Mouse (Mus musculus): ENCODE results near the gene Hist2h2aa2. TPM values are rescaled to one million over a fixed set of nuclear protein-coding genes. Genes with fewer than 3 reads are reported as not detected.
"Not testable (repeated sequence)": the region's sequence is repeated elsewhere in the genome, so short reads cannot be mapped to it uniquely, and the experiment has no call there.

The Hist2h2aa2 gene
- total RNA-seq (2015) (54.6 and 61.5 TPM in 2 replicates), total RNA-seq (2017) (0.67 and 1,948 TPM in 2 replicates)

DNA sequence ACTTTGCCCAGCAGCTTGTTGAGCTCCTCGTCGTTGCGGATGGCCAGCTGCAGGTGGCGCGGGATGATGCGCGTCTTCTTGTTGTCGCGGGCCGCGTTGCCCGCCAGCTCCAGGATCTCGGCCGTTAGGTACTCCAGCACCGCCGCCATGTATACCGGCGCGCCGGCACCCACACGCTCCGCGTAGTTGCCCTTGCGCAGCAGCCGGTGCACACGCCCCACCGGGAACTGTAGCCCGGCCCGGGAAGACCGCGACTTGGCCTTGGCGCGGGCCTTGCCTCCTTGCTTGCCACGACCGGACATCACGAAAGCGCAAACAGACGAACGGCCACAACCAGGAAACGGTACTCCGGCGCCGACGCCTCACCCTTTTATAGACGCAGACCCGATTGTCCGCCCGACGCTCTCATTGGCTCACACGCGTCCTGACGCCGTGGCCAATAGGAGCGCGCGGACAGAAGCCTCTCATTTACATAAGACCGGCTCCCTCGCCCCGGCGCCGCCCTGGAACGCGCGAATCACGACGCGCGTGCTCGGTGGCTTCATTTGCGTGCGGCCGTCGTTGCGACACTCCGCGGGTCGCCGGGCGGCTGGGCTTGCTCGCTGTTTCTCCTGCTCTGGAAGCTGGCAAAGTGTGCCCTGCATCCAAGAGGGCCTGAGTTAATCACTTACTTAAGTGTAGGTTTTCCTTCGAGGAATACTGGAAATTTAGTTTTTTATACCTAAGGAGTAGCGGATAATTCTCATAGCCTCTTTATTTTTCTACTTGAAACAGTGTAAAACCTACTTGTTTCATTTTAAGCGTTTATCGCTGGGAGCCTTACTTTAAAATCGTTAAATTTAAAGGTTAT lies at the start of gene Hist2h2aa2:
Gene Hist2h2aa2 (minus strand): TSS at position 328 of the 850 bp plus-strand sequence.
- peak; percentile 56 for ATAC-seq (replicated peaks; ENCODE audit: poor library complexity)

GRCm38 (mm10) chr3:96289201-96289600 lies 49.1 kb upstream of the Hist2h2aa2 start:
- ATAC-seq (replicated peaks; ENCODE audit: poor library complexity), result no peak

GRCm38 (mm10) chr3:96287334-96287733 lies 47.3 kb upstream of the Hist2h2aa2 start:
- ATAC-seq (replicated peaks; ENCODE audit: poor library complexity), result not testable (repeated sequence)

DNA sequence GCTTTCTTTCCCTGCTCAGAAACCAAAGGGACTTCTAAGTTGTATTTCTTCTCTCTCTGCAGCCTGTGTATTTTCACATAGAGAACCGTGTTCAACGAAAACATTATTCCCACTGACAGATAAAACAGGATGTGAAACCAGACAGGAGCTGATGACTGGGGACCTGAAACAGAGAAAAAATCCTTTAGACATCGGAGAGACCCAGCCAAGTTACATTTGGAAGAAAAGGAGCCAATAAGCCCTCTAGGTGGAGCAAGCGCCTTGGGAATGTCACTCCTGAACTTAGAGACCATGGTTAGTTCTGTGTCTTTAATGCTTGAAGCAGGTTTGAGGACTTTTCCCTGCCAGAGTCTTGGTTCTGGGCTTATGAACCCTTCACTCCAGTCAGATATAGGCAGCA lies 44.4 kb upstream of the Hist2h2aa2 start:
- peak; percentile 54 for ATAC-seq (replicated peaks; ENCODE audit: poor library complexity)

GRCm38 (mm10) chr3:96280660-96281059 lies 40.6 kb upstream of the Hist2h2aa2 start:
- ATAC-seq (replicated peaks; ENCODE audit: poor library complexity), result no peak

GRCm38 (mm10) chr3:96277800-96278624 lies 37.9 kb upstream of the Hist2h2aa2 start:
- ATAC-seq (replicated peaks; ENCODE audit: poor library complexity), result peak; percentile 94

DNA sequence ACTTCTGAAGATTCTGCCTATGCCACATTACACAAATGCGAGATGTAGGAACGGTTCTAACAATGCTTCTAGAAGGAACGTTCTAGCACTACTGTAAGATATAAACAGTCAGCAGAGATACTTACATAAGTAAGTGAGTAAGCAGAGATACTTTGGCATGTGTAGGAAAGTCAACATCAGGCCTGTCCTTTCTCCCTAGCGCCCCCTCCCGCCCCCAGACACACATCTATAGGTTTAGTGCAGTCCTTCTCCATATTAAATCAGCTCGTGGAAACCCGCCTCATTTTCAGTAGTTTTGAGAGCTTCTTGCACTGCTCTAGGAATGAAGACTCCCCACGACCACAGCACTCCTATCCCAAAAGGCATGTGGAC lies 37.3 kb upstream of the Hist2h2aa2 start:
- peak; percentile 62 for ATAC-seq (replicated peaks; ENCODE audit: poor library complexity)

DNA sequence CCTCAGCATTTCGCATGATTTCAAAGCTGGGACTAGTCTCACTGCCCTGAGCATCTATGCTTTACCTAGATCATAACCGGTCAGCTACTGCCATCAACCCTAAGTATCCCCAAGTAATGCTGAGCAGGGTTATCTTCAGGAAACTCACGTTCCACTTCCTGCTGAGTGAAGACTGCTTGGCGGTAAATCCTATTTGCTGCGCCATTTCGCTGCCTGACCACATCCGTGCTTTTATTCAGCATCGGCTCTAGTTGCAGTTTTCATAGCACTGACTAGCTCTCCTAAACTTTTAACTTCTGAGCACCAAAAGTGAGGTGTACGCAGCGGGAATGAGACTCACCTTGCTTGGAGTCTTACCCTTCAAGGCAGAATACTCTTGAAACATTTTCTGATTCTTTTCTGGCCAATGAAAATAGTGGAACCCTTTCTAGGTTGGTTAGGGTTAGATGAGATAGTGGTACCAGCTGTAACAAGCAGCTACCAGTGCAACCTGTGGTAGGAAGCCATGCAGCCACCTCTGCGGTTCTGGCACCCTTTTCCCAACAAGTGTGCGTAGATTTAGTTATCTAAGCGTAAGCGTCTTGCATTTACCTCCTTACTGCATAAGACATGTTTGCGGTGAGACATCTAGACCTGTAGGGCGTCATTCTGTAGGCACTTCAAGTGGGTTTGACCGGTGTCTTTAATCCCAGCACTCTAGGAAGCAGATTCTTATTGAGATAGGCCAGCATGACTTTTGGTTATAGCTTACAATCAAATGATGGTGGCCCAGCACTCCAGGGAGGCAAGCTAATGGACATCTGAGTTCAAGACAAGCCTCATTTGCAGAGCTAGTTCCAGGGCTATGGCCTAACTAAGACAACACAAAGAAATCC lies 33.8 kb upstream of the Hist2h2aa2 start:
- ATAC-seq (replicated peaks; ENCODE audit: poor library complexity), result no peak

DNA sequence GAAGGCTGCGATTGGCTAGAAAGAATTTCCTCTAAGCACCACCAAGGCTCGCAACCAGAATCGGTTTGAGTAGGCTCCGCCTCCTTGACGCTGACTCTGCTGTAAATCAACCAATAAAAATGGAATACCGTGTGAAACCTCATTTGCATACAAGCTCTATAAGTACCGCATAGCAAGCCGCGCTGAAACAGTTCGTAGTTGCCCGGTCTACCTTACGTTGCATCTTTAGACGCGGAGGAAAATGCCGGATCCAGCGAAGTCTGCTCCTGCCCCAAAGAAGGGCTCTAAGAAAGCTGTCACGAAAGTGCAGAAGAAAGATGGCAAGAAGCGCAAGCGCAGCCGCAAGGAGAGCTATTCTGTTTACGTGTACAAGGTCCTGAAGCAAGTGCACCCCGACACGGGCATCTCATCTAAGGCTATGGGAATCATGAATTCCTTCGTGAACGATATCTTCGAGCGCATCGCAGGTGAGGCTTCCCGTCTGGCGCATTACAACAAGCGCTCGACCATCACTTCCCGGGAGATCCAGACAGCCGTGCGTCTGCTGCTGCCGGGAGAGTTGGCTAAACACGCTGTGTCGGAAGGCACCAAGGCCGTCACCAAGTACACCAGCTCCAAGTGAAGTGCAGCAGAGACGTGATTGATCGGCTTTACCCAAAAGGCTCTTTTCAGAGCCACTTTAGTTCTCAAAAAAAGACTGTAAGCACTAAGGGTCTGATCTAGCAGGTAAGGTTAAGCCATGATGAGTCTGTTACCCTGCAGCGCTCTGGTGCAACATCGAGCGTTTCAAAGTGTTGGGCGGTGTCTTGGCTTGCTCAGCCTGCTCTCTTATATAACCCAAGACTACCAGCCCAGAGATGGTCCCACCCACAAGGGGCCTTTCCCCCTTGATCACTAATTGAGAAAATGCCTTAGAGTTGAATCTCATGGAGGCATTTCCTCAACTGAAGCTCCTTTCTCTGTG lies 29.7 kb upstream of the Hist2h2aa2 start, which contains the start of gene Hist2h2bb:
Gene Hist2h2bb (plus strand): TSS at position 242 of the 964 bp plus-strand sequence.
- ATAC-seq (replicated peaks; ENCODE audit: poor library complexity), result peak; percentile 81

- peak; percentile 26 for ATAC-seq (replicated peaks; ENCODE audit: poor library complexity)
Measured at GRCm38 (mm10) chr3:96268776-96269378, 28.8 kb upstream of the Hist2h2aa2 start.

GRCm38 (mm10) chr3:96268051-96268775 lies 28.1 kb upstream of the Hist2h2aa2 start, which contains the start of gene Hist2h3b:
Gene Hist2h3b (plus strand): TSS chr3:96268654.
- ATAC-seq (replicated peaks; ENCODE audit: poor library complexity), result peak; percentile 40

DNA sequence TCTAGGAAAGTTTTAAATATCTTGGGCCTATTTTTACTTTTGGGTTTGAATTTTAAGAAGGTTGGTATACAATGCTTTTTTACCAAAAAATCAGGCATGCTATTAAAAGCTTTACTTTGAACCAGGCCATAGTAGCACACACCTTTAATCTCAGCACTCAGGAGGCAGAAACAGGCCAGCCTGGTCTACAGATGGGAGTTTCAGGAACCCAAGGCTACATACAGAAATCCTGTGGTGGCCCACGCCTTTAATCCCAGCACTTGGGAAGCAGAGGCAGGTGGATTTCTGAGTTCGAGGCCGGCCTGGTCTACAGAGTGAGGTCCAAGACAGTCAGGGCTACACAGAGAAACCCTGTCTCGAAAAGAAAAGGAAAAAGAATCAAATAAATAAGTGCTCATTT lies 27.5 kb upstream of the Hist2h2aa2 start:
- no peak for ATAC-seq (replicated peaks; ENCODE audit: poor library complexity)

GRCm38 (mm10) chr3:96266132-96266710 lies 26.1 kb upstream of the Hist2h2aa2 start:
- no peak for ATAC-seq (replicated peaks; ENCODE audit: poor library complexity)

DNA sequence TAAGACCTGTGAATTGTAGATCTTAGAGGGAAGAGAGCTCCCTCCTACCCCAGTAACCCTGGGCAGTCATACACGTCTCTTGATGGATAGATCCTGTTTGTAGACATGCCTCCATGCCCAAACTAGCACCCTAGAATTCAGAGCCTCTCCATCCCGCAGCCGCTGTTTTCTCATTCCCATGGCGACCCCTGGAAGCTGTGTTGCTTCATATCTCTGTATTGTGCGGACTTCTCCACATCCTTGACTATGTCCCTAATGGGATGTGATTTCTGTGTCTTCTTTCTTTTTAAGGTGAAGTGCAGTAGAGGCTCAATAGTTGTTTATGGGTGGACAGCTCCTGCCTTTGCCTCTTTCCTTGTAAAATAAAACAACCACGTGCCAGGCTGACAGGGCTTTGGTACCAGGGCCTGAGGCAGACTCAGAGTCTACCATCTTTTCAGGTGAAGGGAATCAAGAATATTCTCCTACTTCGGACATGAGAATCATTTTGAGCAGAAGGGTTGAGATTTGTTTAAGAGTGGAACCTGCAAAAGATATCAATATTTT lies 24.4 kb upstream of the Hist2h2aa2 start:
- no peak for ATAC-seq (replicated peaks; ENCODE audit: poor library complexity)

DNA sequence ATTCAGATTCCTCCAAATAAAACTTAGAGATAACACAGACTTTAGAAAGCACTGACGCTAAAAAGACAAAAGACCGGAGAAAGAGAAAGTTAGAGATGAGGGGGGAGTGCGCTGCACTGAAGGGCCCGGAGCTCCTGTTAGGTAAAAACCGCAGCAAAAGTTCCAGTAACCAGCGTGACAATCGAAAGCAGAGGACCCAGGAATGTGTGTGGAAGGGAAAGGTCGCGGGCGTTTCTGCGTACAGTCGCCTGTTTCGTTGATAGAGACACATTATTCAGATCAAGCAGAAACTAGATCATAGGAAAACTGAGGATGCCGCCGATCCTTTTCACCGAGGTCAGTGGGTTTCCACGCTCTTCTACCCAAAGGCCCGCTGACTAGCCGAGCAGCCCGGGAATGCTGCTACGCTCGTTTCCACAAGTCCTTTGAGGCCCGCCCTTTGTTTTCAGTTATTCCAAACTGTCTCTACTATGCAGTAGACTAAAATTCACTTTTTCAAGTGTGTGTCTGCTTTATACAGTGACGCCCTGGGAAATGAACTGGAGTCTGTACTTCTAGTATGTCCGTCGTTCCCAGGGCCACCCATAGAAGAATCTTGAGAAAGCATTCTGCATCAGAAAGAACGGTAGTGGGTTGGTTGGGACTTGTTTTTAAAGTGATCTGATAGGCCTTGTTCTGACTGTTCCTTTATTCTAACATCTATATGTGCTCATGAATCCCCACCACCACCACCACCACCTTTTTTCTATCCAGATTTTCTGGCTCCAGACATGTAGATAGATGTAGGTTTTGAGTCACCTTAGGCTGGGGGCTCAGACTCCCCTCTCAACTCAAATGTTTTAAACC lies 23.7 kb upstream of the Hist2h2aa2 start:
- ATAC-seq (replicated peaks; ENCODE audit: poor library complexity), result peak; percentile 12; the same call in 1 of the 2 replicates

DNA sequence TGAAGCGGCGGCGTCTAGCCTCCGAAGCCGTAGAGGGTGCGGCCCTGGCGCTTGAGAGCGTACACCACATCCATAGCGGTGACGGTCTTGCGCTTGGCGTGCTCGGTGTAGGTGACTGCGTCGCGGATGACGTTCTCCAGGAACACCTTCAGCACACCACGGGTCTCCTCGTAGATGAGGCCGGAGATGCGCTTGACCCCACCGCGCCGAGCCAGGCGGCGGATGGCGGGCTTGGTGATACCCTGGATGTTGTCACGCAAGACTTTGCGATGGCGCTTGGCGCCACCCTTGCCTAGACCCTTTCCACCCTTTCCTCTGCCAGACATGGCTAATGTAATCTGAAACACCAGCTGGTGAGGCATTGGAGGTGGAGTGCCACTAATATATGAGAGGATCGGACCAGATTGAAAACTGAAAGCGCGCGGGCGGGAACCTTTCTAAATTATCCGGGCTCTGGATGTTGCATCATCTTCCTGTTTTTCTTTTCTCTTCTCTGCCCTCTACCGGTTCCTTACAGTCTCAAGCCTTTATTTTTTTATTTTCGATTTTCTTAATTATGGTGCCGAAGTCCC lies 23.0 kb upstream of the Hist2h2aa2 start, which contains the start of gene Hist2h4:
Gene Hist2h4 (minus strand): TSS at position 333 of the 572 bp plus-strand sequence.
- peak; percentile 85 for ATAC-seq (replicated peaks; ENCODE audit: poor library complexity)

Measured in megakaryocyte progenitor cell, adult 5-6 weeks (primary cell).